Mouse (Mus musculus) embryonic fibroblast, embryonic 13.5 days (primary cell): ENCODE results near the gene Top3a.

ENCODE experiments used
- CTCF ChIP-seq: IDR thresholded peaks from 2 replicates; pipeline ENCODE4 v1.5.1; 2011; ENCODE audit warnings: mild to moderate bottlenecking, control low read depth, low read length, moderate library complexity, borderline replicate concordance; ENCODE audit not compliant: insufficient read depth
- POLR2A ChIP-seq: IDR thresholded peaks from 2 replicates; pipeline ENCODE4 v1.6.1; 2011; ENCODE audit warnings: low read depth, mild to moderate bottlenecking, control low read depth, low read length, moderate library complexity

DNA sequence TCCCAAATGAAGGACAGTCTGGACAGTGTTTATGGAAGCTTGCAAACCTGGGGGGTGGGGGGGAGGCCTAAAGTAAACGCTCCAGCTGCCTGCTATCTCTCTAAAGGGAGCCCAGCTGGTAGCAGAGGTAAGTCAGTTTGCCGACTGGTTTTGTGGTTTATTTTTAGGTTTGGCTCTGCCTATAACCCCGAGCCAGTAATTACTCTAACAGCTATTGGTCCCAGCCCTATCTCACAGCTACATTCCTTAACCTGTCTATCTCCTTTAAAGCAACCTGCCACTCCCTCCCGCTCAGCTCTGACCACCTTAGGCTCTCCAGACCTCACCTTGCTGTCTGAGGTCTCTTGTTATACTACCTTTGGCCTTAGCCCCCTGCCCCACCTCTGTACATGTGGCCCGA, 57.9 kb downstream of the Top3a start:
- TF ChIP-seq CTCF (no peak), POLR2A (no peak)
